Mouse (Mus musculus) frontal cortex, adult 2 months (tissue): Measurements from ENCODE around the gene Col24a1. TPM values are rescaled to one million over a fixed set of nuclear protein-coding genes. Genes with fewer than 3 reads are reported as not detected.

Experiments
- polyA plus RNA-seq: library from polyadenylated mRNA; depleted of rRNA; stranded (reverse); fragments of >200 nt; gene quantifications from 2 replicates; pipeline ENCODE4 v1.2.3, GENCODE M21; 2012; rRNA removed

Gene Col24a1
- polyA plus RNA-seq, 1 experiment: 20.0 TPM

Other genes starting within 250 kb of the Col24a1 start
- 0.04 TPM in 1 of 2 replicates, not detected in the other for gene Clca2, start 193.0 kb upstream of the Col24a1 start, polyA plus RNA-seq
- 17.1 and 17.9 TPM in 2 replicates for gene Odf2l, start 173.9 kb upstream of the Col24a1 start, polyA plus RNA-seq